Mouse (Mus musculus) adrenal gland, adult 10 weeks (tissue): Measurements from ENCODE around the gene Vmn1r5. TPM values are rescaled to one million over a fixed set of nuclear protein-coding genes. Genes with fewer than 3 reads are reported as not detected.

Experiments used
- polyA plus RNA-seq: library from polyadenylated mRNA; stranded (reverse); fragments of 350-450 nt; fragmentation: Illumina TruSeq; extraction: RNeasy Lipid Tissue Mini Kit (QIAGEN cat#74804); gene quantifications from one replicate; pipeline ENCODE4 v1.2.3, GENCODE M21; 2014; ENCODE audit warnings: low read depth, low replicate concordance

Gene Vmn1r5
- not detected for polyA plus RNA-seq

DNA sequence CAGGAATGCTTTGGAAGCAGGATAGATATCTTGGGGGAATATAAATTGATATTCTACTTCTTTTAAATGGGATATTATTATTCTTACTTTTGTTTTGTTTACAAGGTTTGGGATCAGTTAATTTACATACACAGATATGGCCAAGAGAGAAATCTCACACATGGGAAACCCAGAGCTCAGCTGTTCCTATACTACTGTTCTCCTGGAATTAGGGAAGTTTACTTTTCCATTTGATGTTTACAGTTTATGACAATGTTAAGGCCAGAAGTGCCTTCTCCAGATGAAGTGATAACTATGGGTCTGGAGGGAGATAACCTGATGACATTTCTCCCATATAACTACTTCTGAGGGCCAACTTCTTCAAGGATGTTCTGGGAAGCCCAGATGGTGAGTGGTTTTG, at the start of gene Vmn1r5:
Gene Vmn1r5 (plus strand): TSS at position 301 of the 400 bp plus-strand sequence.

DNA sequence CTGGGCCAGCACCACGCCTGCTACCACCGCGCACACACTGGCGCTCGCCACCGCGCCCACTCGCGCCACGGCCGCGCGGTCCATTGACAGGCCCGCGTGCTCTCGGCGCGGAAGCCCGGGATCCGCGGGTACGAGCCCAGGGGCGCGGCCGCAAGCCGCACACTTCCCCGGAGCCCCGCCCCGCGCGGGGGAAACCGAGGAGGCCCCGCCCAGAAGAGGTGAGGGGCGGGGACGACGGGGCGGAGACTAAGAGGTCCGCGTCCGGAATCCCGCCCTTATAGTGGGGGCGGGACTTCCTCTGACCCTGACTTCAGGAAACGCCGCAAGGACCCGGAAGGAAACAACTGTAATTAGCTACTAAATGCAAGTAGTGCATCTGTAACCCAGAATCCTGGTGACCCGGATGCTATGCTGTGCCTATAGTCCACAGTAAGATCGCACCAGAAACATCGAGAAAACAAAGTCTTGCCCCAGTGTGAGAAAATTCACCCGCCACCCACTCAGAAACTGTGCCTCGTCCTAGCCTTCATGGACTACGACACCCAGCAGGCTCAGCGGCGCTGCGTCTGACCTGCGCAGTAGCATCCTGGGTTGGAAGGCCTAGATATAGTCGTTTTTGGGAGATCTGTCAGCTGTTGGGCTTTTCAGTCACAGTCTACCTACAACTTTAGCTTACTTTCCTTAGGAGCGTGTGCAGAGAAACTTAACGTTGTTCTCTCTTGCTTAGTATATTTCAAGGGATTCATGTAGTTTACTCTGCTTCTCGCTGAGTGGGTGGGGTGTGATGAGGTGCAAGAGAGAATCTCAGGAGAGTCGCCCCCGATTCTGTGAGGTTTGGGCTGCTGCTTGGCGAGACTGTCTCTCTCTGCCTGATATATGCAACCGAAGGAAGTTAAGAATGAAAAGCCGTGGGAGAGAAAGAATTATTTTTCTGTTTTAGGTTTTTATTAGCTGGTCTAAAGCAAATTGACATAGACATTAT, 46.1 kb upstream of the Vmn1r5 start, which contains the start of the genes Nt5c3 and Vmn1r4:
Gene Nt5c3 (minus strand): TSS at position 207 of the 982 bp plus-strand sequence.
Gene Vmn1r4 (plus strand): TSS at position 290 of the 982 bp plus-strand sequence.

DNA sequence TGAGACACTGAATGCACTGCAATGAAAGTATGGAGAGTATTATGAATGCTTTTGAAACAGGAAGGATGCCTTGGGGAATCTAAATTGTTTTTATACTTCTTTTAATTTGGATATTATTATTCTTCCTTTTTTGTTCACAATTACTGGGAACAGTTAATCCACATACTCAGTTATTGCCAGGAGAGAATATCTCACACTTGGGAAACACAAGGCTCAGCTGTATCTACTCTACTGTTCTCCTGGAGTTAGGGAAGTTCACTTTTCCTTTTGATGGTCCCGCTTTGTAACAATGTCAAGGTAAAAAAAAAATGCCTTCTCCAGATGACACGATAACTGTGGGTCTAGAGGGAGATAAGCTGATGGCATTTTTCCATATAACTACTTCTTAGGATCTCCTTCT, 26.9 kb downstream of the Vmn1r5 start, which contains the start of gene Vmn1r6:
Gene Vmn1r6 (plus strand): TSS at position 301 of the 400 bp plus-strand sequence.

DNA sequence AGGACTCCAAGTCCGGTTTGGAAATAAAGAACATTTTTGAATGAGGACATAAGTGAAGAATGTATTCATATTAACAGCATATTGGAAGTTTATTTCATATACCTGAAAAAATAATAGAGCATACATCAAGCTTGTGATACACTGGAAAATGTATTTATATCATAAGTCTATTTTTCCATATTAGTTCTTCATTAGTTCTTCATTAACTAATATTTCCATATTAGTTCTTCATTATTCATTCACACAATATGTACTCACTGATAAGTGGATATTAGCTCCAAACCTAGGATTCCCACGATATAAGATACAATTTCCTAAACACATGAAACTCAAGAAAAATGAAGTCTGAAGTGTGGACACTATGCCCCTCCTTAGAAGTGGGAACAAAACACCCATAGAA, 55.2 kb downstream of the Vmn1r5 start, which contains the start of gene Vmn1r7:
Gene Vmn1r7 (minus strand): TSS at position 101 of the 400 bp plus-strand sequence.

DNA sequence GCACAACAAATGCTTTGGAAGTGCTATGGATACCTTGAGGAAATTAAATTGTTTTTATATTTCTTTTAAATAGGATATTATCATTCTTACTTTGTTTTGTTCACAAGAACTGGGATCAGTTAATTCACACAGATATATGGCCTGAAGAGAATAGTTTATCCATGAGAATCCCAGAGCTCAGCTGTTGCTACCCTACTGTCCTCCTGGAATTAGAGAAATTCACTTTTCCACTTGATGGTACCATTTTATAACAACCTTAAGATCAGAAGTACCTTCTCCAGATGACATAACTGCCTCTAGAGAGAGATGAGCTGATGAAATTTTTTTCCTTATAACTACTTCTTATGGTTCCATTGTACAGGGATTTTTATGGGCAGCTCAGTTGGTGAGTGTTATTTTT, 61.9 kb downstream of the Vmn1r5 start, which contains the start of gene Vmn1r8:
Gene Vmn1r8 (plus strand): TSS at position 301 of the 400 bp plus-strand sequence.

Other genes starting within 250 kb of the Vmn1r5 start
- 66.3 TPM for gene Kbtbd2, start 172.5 kb upstream of the Vmn1r5 start, polyA plus RNA-seq
- 74.4 TPM for gene Fkbp9, start 138.2 kb upstream of the Vmn1r5 start, polyA plus RNA-seq
- 80.4 TPM for gene Nt5c3, start 46.3 kb upstream of the Vmn1r5 start, polyA plus RNA-seq
- 0.41 TPM for gene Vmn1r4, start 46.3 kb upstream of the Vmn1r5 start, polyA plus RNA-seq
- gene Vmn1r6, start 27.0 kb downstream of the Vmn1r5 start, polyA plus RNA-seq, result not detected
- not detected for gene Vmn1r7, start 55.1 kb downstream of the Vmn1r5 start, polyA plus RNA-seq
- gene Vmn1r8, start 62.0 kb downstream of the Vmn1r5 start, polyA plus RNA-seq, result not detected
- gene Vmn1r9, start 96.5 kb downstream of the Vmn1r5 start, polyA plus RNA-seq, result not detected
- gene Vmn1r10, start 139.2 kb downstream of the Vmn1r5 start, polyA plus RNA-seq, result not detected
- not detected for gene Vmn1r11, start 163.2 kb downstream of the Vmn1r5 start, polyA plus RNA-seq
- not detected for gene Vmn1r12, start 186.6 kb downstream of the Vmn1r5 start, polyA plus RNA-seq
- gene Vmn1r13, start 233.0 kb downstream of the Vmn1r5 start, polyA plus RNA-seq, result not detected